Comparison of ENCODE assay signal across 9 mouse cellular contexts in genomic region chr11:74863471-74863870, GRCm38 (mm10). TPM values are rescaled to one million over a fixed set of nuclear protein-coding genes. Genes with fewer than 3 reads are reported as not detected.
A peak's percentile ranks its signal among the peaks of the same experiment; 100 is the strongest.
DNase-seq lines count a peak whose midpoint lies in the region; ATAC-seq and TF ChIP-seq lines count a peak whose summit lies in the region.
"Had no signal": no experiment of that assay in that cellular context is flagged by ENCODE, and none has a peak within 500 bp of the region (broad histone marks: within the 10 kb centered on the region; RNA-seq: fewer than 3 reads in every experiment).

No protein-coding gene starts in this region.

- 24% methylated on average over 11 of the region's 11 CpGs for WGBS in limb, embryonic 12.5 days

- DNase-seq in gastrocnemius, adult 2 months, result peak; percentile 50
- no peak for DNase-seq in gastrocnemius, postnatal 25 days
- DNase-seq in retina, postnatal 1 day, result peak; percentile 46
- no peak for DNase-seq in retina, embryonic 14.5 days (ENCODE audit: low spot score)
- no peak for DNase-seq in c-Kit-positive CD71-positive TER-119-positive erythroid progenitor cells, embryonic 14.5 days (ENCODE audit: low spot score)
- DNase-seq in layer of hippocampus, postnatal 14 days (ENCODE audit: low spot score in 2 of 2), result no peak

- H3K27ac ChIP-seq in gastrocnemius, adult 2 months, result no peak overlapping the region
- H3K27ac ChIP-seq in limb, embryonic 12.5 days, result no peak overlapping the region
- H3K27ac ChIP-seq: midbrain, embryonic 12.5 days had no signal

- no peaks in the 10 kb centered on the region for H3K4me1 ChIP-seq in limb, embryonic 12.5 days (replicated peaks)
- H3K4me1 ChIP-seq: midbrain, embryonic 12.5 days had no signal

- no peak for ATAC-seq in limb, embryonic 12.5 days (ENCODE audit: insufficient number of reproducible peaks, insufficient read depth, low FRiP score, low TSS enrichment, low read depth)
- ATAC-seq in frontal cortex, adult (ENCODE audit: low TSS enrichment), result no peak

- no peaks in the 10 kb centered on the region for H3K9me3 ChIP-seq in limb, embryonic 12.5 days
- H3K9me3 ChIP-seq: midbrain, embryonic 12.5 days had no signal

- H3K9ac ChIP-seq in limb, embryonic 12.5 days (replicated peaks), result no peak overlapping the region
- H3K9ac ChIP-seq: midbrain, embryonic 12.5 days had no signal

- no peaks in the 10 kb centered on the region for H3K27me3 ChIP-seq in limb, embryonic 12.5 days
- H3K27me3 ChIP-seq: midbrain, embryonic 12.5 days had no signal

- no peak overlapping the region for H3K4me3 ChIP-seq in gastrocnemius, adult 2 months
- no peak overlapping the region for H3K4me3 ChIP-seq in limb, embryonic 12.5 days (replicated peaks)
- H3K4me3 ChIP-seq: midbrain, embryonic 12.5 days had no signal

- TF ChIP-seq CTCF in gastrocnemius, adult 2 months (IDR thresholded peaks at IDR 0.05), result peak; percentile 58

- H3K4me2 ChIP-seq in limb, embryonic 12.5 days, result 0 out of 2 replicates have a peak overlapping the region, but pooled peaks have one; percentile 23
- H3K4me2 ChIP-seq: midbrain, embryonic 12.5 days had no signal

- intact Hi-C loops in gastrocnemius, adult 2 months (cut with DNase I), result no loop called here

- H3K36me3 ChIP-seq in limb, embryonic 12.5 days, result 0 out of 2 replicates have a peak, but pooled peaks cover 4% of the 10 kb centered on the region

RNA-seq across cellular contexts. Expression of gene Mnt, which starts 32.8 kb away (rescaled TPM):
- total RNA-seq in gastrocnemius, adult 2 months (2021), result 10 to 100 TPM in 1 of 2 experiments, 1 to 10 TPM in 1; 6.1 to 11.6 TPM
- 1 to 10 TPM; 5.3 to 5.6 TPM for total RNA-seq in gastrocnemius, postnatal 25 days (2021)
- polyA plus RNA-seq in limb, embryonic 12.5 days (2016; fragmentation: Nextera tagmentation; extraction: Ambion mirVana), result 4.4 and 5.7 TPM in 2 replicates
- 10 to 100 TPM; 28.4 to 29.6 TPM for total RNA-seq in layer of hippocampus, postnatal 14 days (2021)

RNA-seq across cellular contexts. Expression of gene Sgsm2, which starts 33.4 kb away (rescaled TPM):
- total RNA-seq in gastrocnemius, adult 2 months (2021), result 1 to 10 TPM; 2.1 TPM
- total RNA-seq in gastrocnemius, postnatal 25 days (2021), result 1 to 10 TPM; 1.4 to 2.0 TPM
- 5.2 and 5.9 TPM in 2 replicates for polyA plus RNA-seq in limb, embryonic 12.5 days (2016; fragmentation: Nextera tagmentation; extraction: Ambion mirVana)
- 10 to 100 TPM; 69.6 to 73.0 TPM for total RNA-seq in layer of hippocampus, postnatal 14 days (2021)

RNA-seq across cellular contexts. Expression of gene Tsr1, which starts 34.4 kb away (rescaled TPM):
- 10 to 100 TPM; 24.7 to 28.9 TPM for total RNA-seq in gastrocnemius, adult 2 months (2021)
- total RNA-seq in gastrocnemius, postnatal 25 days (2021), result 10 to 100 TPM; 19.0 to 22.7 TPM
- polyA plus RNA-seq in limb, embryonic 12.5 days (2016; fragmentation: Nextera tagmentation; extraction: Ambion mirVana), result 45.2 and 46.5 TPM in 2 replicates
- total RNA-seq in layer of hippocampus, postnatal 14 days (2021), result 10 to 100 TPM; 35.8 to 37.0 TPM

Comparison
In these comparisons a context has a peak if more than half of its experiments do, and no peak if none do; other contexts are left out.
1. DNase-seq: peak in gastrocnemius, adult 2 months (single experiment) and retina, postnatal 1 day (single experiment); none in gastrocnemius, postnatal 25 days (single experiment), retina, embryonic 14.5 days (single experiment), c-Kit-positive CD71-positive TER-119-positive erythroid progenitor cells, embryonic 14.5 days (single experiment) and layer of hippocampus, postnatal 14 days (0 of 2).
2. RNA of gene Sgsm2, which starts 33.4 kb away (total RNA-seq): 69.6 to 73.0 TPM in layer of hippocampus, postnatal 14 days; 2.1 TPM in gastrocnemius, adult 2 months and 1.4 to 2.0 TPM in gastrocnemius, postnatal 25 days; every median in the first group is over 10 times any median in the second.